Mouse (Mus musculus) MEL (cell line): Measurements from ENCODE around the gene Rnf167.
A peak's percentile ranks its signal among the peaks of the same experiment; 100 is the strongest.

ENCODE experiments used
- CTCF ChIP-seq, 3 experiments: IDR thresholded peaks in 2 of 3; conservative IDR thresholded peaks in 1 of 3; 2 replicates each; pipeline ENCODE4 v1.5.1; 2011 to 2012; ENCODE audit warnings: low read length in 3 of 3, low read depth in 2 of 3, mild to moderate bottlenecking in 2 of 3, improper control_type of control experiment in 1 of 3, inconsistent platforms in 1 of 3, mixed read lengths in 1 of 3, moderate library complexity in 1 of 3; ENCODE audit not compliant: control insufficient read depth in 1 of 3, insufficient read depth in 1 of 3, poor library complexity in 1 of 3, severe bottlenecking in 1 of 3
- ETS1 ChIP-seq: IDR thresholded peaks from 2 replicates; pipeline ENCODE4 v1.6.1; 2012; ENCODE audit warnings: low read depth, mild to moderate bottlenecking, inconsistent platforms, low read length, improper control_type of control experiment, moderate library complexity
- HCFC1 ChIP-seq: IDR thresholded peaks from 2 replicates; pipeline ENCODE4 v1.6.1; 2012; ENCODE audit warnings: low read depth, mild to moderate bottlenecking, inconsistent platforms, low read length, improper control_type of control experiment, moderate library complexity
- POLR2A ChIP-seq, 2 experiments: IDR thresholded peaks; 2 replicates each; pipeline ENCODE4 v1.6.1; 2011 to 2012; ENCODE audit warnings: low read length in 2 of 2, mild to moderate bottlenecking in 2 of 2, control low read depth in 1 of 2, improper control_type of control experiment in 1 of 2, low read depth in 1 of 2, moderate library complexity in 1 of 2; ENCODE audit not compliant: control insufficient read depth in 1 of 2, insufficient read depth in 1 of 2, poor library complexity in 1 of 2
- POLR2AphosphoS5 ChIP-seq: IDR thresholded peaks from 2 replicates; pipeline ENCODE4 v1.6.1; 2012; ENCODE audit warnings: low read depth, borderline replicate concordance, mild to moderate bottlenecking, inconsistent platforms, low read length, moderate library complexity, mixed read lengths
- ZNF384 ChIP-seq: IDR thresholded peaks from 2 replicates; pipeline ENCODE4 v1.6.1; 2012; ENCODE audit warnings: low read depth, mild to moderate bottlenecking, inconsistent platforms, low read length, improper control_type of control experiment

DNA sequence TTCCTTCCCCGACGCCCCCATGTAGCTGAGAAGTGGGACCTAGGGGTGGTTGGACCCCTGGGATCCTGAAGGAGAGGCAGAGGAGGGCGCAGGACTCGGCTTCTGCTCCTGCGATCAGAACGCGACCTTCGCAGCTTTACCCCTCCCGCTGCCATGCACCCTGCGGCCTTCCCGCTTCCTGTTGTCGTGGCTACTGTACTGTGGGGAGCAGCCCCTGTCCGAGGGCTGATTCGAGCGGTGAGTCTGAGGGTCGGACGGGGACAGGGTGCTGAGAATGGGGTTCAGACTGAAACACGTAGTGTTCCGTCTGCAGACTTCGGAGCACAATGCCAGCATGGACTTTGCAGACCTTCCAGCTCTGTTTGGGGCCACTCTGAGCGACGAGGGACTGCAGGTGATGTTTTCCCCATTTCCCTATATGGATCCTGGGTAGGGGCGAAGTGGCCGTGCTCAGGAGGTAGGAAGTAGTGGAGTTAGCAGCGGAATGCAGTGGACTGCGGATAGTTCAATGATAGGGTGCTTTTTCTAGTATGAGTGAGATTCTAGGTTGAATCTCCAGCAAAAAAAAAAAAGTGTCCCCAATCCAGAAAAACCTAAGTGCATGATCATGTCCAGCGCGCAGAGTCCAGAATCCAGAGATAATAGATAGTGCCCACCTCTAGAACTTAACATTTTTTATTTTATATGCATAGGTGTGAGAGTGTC, 833 bp downstream of the Rnf167 start:
- TF ChIP-seq POLR2AphosphoS5 (no peak), ZNF384 (no peak; the same call in 1 of the 2 replicates), CTCF (IDR thresholded peaks at IDR 0.05 in 2 of 3, conservative IDR thresholded peaks at IDR 0.05 in 1 of 3; ENCODE audit: control insufficient read depth in 1 of 3, insufficient read depth in 1 of 3, low read depth in 2 of 3, low read length in 3 of 3, poor library complexity in 1 of 3, severe bottlenecking in 1 of 3) (no peak), POLR2A (IDR thresholded peaks at IDR 0.05; ENCODE audit: control insufficient read depth in 1 of 2, insufficient read depth in 1 of 2, low read depth in 1 of 2, low read length in 2 of 2, poor library complexity in 1 of 2) (peak; percentile 25 to 49; a peak in 2 of 4 replicates), ETS1 (no peak), HCFC1 (no peak)
